Mouse (Mus musculus) midbrain, embryonic 16.5 days (tissue): ENCODE data around the gene Pde9a. TPM values are rescaled to one million over a fixed set of nuclear protein-coding genes. Genes with fewer than 3 reads are reported as not detected.

ENCODE experiments used
- ATAC-seq: fragments of 200-750 bp; cut with Nextera tagmentation; 2 replicates; pipeline ENCODE4 v1.8.0; 2017; ENCODE audit warnings: moderate TSS enrichment
- H3K27ac ChIP-seq: fragments of 300-500 bp; sonication (generic); 2 replicates; pipeline ENCODE4 v1.5.1; 2014; ENCODE audit warnings: mild to moderate bottlenecking, low read length, mixed read lengths
- H3K27me3 ChIP-seq: fragments of 300-500 bp; sonication (generic); 2 replicates; pipeline ENCODE4 v1.6.1; 2014; ENCODE audit warnings: low read depth, low read length, mixed read lengths; ENCODE audit not compliant: control insufficient read depth, insufficient read depth
- H3K36me3 ChIP-seq: fragments of 300-500 bp; sonication (generic); 2 replicates; pipeline ENCODE4 v1.6.1; 2014; ENCODE audit warnings: mild to moderate bottlenecking, low read length, moderate library complexity, mixed read lengths; ENCODE audit not compliant: control insufficient read depth, insufficient read depth
- H3K4me1 ChIP-seq: fragments of 300-500 bp; sonication (generic); 2 replicates; pipeline ENCODE4 v1.6.1; 2014; ENCODE audit warnings: mild to moderate bottlenecking, low read length, mixed read lengths; ENCODE audit not compliant: control insufficient read depth, insufficient read depth
- H3K4me2 ChIP-seq: fragments of 300-500 bp; sonication (generic); 2 replicates; pipeline ENCODE4 v1.6.1; 2014; ENCODE audit warnings: mild to moderate bottlenecking, low read length, mixed read lengths
- H3K4me3 ChIP-seq: fragments of 300-500 bp; sonication (generic); 2 replicates; pipeline ENCODE4 v1.5.1; 2014; ENCODE audit warnings: low read depth, mild to moderate bottlenecking, low read length, moderate library complexity, mixed read lengths
- H3K9ac ChIP-seq: fragments of 300-500 bp; sonication (generic); 2 replicates; pipeline ENCODE4 v1.6.1; 2014; ENCODE audit warnings: low read depth, low read length, mixed read lengths
- H3K9me3 ChIP-seq: fragments of 300-500 bp; sonication (generic); replicated peaks from 2 replicates; pipeline ENCODE4 v1.6.1; 2014; ENCODE audit warnings: mild to moderate bottlenecking, low read length, mixed read lengths; ENCODE audit not compliant: control insufficient read depth, poor library complexity, severe bottlenecking
- WGBS: fragments of 180-500 bp; shearing (Covaris S2); extraction: QIAGEN DNeasy Blood & Tissue Kit; methylation state at CpG from one replicate; pipeline ENCODE4 v1.1.7; 2014; 5-methylcytosine and 5-hydroxymethylcytosine counted together
- polyA plus RNA-seq: library from polyadenylated mRNA; unstranded; fragments of >200 nt; fragmentation: Nextera tagmentation; extraction: Ambion mirVana; gene quantifications from 2 replicates; pipeline ENCODE4 v1.2.1, GENCODE M21; 2015

Pde9a gene
- polyA plus RNA-seq, 1 experiment from 2014 or later: 33.1 TPM

DNA sequence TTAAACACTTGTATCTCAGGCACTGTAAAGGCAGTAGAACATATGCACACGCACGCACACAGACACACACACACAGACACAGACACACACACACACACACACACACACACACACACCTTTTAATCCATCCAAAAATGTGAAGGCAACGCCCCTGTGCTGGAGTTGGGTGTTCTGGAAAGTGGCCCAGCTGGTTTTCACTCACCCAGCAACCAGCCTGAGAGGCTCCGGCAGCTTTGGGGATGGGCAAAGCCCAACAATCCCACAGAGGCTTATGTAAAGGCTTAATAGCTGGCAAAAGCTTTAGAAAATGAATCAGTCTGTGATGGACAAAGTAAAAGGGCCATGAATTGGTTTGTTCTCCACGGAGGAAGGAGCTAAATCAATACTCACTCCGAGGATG lies 14.3 kb downstream of the Pde9a start:
- ATAC-seq: no peak
- Histone ChIP-seq H3K4me1 (peaks cover 8% of the 10 kb centered on the region), H3K36me3 (no peaks in the 10 kb centered on the region), H3K9ac (no peak overlapping the region), H3K27me3 (no peaks in the 10 kb centered on the region), H3K4me3 (no peak overlapping the region), H3K4me2 (no peak overlapping the region), H3K27ac (no peak overlapping the region), H3K9me3 (no peaks in the 10 kb centered on the region)
- WGBS: 62% methylated on average over 6 of the region's 6 CpGs

DNA sequence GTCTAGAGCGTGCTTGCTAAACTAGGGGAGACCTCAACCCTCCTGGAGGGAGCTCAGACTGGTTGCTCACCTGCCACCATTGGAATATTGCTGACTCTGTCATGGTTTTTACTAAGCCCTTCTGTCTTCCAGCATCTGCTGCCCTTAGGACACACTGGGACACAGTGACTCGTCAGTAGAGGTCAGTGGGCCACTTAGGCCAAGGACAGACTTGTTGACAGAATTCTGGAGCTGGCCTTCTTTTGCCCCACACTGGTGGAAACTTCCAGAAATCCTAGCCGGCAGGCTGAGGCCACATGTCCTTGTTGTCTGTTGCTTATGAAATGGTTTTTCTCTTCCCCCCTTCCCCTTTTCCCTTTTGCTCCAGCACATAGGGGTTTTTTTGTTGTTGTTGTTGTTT lies 15.2 kb downstream of the Pde9a start:
- 88% methylated on average over 3 of the region's 3 CpGs for WGBS
- no peak overlapping the region for H3K4me3 ChIP-seq
- H3K27me3 ChIP-seq: no peaks in the 10 kb centered on the region
- no peak overlapping the region for H3K4me2 ChIP-seq
- ATAC-seq: no peak
- H3K9ac ChIP-seq: no peak overlapping the region
- no peaks in the 10 kb centered on the region for H3K9me3 ChIP-seq
- no peak overlapping the region for H3K27ac ChIP-seq
- no peaks in the 10 kb centered on the region for H3K36me3 ChIP-seq
- peaks cover 8% of the 10 kb centered on the region for H3K4me1 ChIP-seq

DNA sequence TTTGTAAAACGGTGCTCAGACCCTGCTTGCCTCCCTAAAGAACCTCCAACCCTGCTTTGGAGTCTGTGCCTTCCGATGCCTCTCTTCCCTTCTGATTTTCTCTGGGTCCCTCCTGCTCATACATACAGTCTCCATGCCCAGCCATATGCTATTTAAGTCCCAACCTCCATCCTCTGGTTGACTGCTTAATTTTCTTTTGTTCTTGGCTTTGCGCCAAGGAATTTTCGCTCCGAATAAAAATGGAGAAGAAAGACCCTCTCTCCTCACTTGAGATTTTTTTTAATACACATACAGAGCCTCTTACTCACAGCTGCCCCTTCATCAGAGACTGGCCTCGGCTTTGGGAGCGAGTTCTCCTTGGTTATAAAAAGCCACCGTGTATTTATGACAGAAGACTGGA lies 16.7 kb downstream of the Pde9a start:
- ATAC-seq: no peak
- H3K9ac ChIP-seq: no peak overlapping the region
- H3K4me2 ChIP-seq: no peak overlapping the region
- H3K9me3 ChIP-seq: no peaks in the 10 kb centered on the region
- H3K36me3 ChIP-seq: no peaks in the 10 kb centered on the region
- H3K4me1 ChIP-seq: peaks cover 13% of the 10 kb centered on the region
- no peaks in the 10 kb centered on the region for H3K27me3 ChIP-seq
- H3K27ac ChIP-seq: peak overlapping the region; percentile 40; the same call in 1 of the 2 replicates
- WGBS: 40% methylated on average over 8 of the region's 8 CpGs
- no peak overlapping the region for H3K4me3 ChIP-seq

DNA sequence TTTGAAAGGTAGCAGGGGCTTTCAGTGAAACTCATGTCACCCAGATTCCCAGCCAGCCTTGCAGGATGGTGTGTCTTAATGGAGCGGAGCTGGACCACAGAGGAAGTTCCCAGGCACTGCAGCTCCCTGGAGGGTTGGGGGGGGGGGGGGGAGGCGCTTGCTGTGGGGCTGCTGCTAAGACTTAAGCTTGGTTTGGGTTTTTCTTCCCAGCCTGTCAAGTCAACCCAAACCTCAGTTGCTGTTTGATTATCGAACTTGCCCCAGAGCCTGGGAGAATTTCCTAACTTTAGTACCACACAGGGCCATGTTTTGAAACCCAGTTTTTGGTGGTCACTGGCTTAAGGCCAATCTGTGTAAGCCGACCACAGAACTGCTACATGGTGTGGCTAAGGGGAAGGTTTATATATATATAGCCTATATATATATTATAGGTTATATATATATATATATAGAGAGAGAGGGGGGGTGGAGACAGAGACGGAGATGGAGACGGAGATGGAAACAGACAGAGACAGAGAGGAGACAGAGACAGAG lies 19.8 kb downstream of the Pde9a start:
- no peak overlapping the region for H3K4me2 ChIP-seq
- no peak overlapping the region for H3K4me3 ChIP-seq
- no peaks in the 10 kb centered on the region for H3K36me3 ChIP-seq
- no peaks in the 10 kb centered on the region for H3K9me3 ChIP-seq
- H3K27ac ChIP-seq: no peak overlapping the region
- no peak overlapping the region for H3K9ac ChIP-seq
- H3K27me3 ChIP-seq: no peaks in the 10 kb centered on the region
- H3K4me1 ChIP-seq: peaks cover 29% of the 10 kb centered on the region
- no peak for ATAC-seq
- 77% methylated on average over 6 of the region's 6 CpGs for WGBS

DNA sequence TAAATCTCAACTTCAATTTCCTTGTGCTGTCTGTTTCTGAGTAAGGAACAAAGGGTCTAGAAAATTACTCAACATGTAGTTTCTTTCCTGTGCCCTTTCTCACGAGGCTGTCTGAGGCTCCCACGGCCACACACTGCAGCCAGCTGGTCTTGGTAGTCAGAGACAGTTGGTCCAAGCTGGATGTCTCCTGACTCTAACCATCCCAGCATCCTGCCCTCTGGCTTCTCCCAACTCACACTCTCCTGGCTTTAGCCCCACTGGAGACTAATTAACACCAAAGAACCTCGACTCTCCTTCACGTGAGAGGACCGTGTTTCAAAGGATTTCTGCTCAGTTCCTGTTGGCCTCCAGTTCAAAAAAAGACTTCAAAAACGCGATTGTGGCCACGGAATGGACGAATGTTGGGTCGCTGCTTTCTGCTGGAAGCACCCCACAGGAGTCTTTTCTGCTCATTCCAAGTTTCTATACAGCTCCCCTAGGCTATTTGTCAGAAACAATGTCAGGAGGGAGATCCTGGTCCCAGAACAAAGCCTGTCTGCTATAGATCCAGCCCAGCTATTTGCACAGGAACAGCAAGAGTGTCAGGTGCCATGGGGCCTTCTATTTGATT lies 23.8 kb downstream of the Pde9a start:
- no peaks in the 10 kb centered on the region for H3K36me3 ChIP-seq
- H3K9ac ChIP-seq: no peak overlapping the region
- no peaks in the 10 kb centered on the region for H3K27me3 ChIP-seq
- 4% methylated on average over 10 of the region's 10 CpGs for WGBS
- peak; percentile 64; the same call in 1 of the 2 replicates for ATAC-seq
- H3K4me1 ChIP-seq: peaks cover 25% of the 10 kb centered on the region
- H3K9me3 ChIP-seq: no peaks in the 10 kb centered on the region
- H3K27ac ChIP-seq: peak overlapping the region; percentile 25
- H3K4me3 ChIP-seq: no peak overlapping the region
- no peak overlapping the region for H3K4me2 ChIP-seq

DNA sequence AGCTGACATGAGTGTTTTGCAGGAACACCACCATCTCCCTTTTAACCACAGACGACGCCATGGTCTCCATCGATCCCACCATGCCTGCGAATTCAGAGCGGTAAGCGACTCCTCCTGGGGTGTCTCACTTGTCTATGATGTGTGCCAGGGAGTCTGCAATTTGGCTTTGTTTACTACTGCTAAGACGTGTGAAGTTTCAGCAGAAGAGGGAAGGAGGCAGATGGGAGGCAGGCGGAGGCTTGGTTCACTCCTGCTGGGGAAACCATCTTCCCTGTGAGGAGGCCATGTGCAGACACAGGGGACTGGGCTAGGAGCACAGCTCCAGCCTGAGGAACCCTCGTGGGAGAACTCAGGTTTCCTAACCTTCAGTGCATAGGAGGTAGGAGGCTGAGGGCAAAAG lies 29.2 kb downstream of the Pde9a start:
- no peak for ATAC-seq
- Histone ChIP-seq H3K27me3 (no peaks in the 10 kb centered on the region), H3K36me3 (0 out of 2 replicates have a peak, but pooled peaks cover 3% of the 10 kb centered on the region), H3K4me3 (no peak overlapping the region), H3K9ac (no peak overlapping the region), H3K27ac (no peak overlapping the region), H3K4me2 (no peak overlapping the region), H3K9me3 (no peaks in the 10 kb centered on the region), H3K4me1 (peaks cover 11% of the 10 kb centered on the region; the same call in 1 of the 2 replicates)
- 90% methylated on average over 9 of the region's 9 CpGs for WGBS

DNA sequence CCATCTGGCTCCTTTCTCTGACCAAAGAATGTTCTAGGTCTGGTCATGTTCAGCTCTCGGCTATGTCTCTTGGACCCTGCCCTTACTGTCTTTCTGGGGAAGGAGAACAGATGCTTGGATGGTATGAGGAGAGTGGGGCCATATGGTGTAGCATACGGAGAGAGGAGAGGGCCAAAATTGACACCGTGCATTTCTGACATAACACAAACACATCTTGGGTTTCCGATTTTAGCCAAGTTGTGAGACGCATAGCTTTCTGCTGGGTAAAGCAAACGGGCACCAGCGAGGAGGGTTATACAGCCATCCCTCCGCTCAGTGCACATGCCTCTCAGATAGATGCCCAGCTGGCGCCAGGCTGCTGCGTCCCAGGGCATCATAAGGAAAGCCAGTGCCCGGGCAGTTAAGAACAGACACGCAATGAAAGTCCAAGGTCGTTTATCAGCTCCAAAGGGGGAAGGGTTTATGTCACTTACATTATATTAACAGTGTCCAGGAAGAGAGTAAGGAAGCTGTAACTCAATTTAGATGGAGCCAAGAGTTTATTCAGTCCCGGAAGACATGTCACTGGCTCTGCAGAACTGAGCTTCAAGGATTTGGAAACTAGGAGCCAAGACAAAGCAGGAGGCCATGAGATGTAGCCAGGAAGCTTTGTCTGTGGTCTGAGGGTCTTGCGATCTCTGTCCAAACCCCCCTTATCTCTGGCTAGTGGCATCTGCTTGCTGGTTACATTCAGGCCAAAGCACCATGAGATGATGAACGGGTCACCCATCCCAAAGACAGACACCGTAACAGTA lies 33.0 kb downstream of the Pde9a start:
- ATAC-seq: no peak
- WGBS: 91% methylated on average over 17 of the region's 17 CpGs
- Histone ChIP-seq H3K27me3 (no peaks in the 10 kb centered on the region), H3K4me1 (0 out of 2 replicates have a peak, but pooled peaks cover 2% of the 10 kb centered on the region), H3K36me3 (peaks cover 3% of the 10 kb centered on the region; the same call in 1 of the 2 replicates), H3K4me3 (no peak overlapping the region), H3K27ac (no peak overlapping the region; the same call in 1 of the 2 replicates), H3K9me3 (no peaks in the 10 kb centered on the region), H3K9ac (no peak overlapping the region), H3K4me2 (no peak overlapping the region)

DNA sequence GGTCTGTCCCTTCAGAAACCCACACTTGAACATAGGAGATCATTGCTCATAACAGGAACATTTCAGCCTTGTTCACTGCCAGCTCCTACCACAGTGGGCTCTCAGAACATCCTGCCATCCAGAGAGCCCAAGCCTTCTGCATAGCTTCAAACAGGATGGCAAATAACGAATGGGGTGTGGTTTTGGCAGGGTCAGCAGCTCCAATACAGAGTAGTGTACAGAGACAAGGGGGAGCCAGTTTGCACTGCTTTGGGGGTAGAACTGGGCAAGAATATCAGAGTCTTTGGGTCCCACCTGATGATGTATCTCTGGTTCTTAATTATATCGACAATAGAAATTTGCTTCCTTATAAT lies 33.6 kb downstream of the Pde9a start:
- ATAC-seq: no peak
- 0 out of 2 replicates have a peak, but pooled peaks cover 2% of the 10 kb centered on the region for H3K4me1 ChIP-seq
- H3K36me3 ChIP-seq: peaks cover 3% of the 10 kb centered on the region; the same call in 1 of the 2 replicates
- H3K9me3 ChIP-seq: no peaks in the 10 kb centered on the region
- H3K27ac ChIP-seq: no peak overlapping the region; the same call in 1 of the 2 replicates
- 75% methylated on average over 2 of the region's 2 CpGs for WGBS
- H3K27me3 ChIP-seq: no peaks in the 10 kb centered on the region
- no peak overlapping the region for H3K4me3 ChIP-seq
- H3K9ac ChIP-seq: no peak overlapping the region
- H3K4me2 ChIP-seq: no peak overlapping the region

DNA sequence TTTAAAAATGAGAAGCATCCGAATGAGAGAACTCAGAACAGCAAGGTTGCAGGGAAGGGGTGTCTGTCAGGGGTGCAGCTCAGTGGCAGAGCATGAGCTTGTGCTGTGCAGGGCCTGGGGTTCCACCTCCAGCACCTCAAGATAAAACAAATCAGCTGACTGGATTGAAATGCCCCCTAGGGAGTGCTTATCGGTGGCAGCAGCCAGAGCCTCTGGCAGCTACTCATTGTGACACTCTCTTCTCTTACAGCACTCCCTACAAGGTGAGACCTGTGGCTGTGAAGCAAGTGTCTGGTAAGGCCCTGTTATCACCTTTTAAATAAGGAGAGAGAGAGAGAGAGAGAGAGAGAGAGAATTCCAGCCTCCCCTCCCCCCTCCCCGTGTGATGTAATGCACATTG lies 34.0 kb downstream of the Pde9a start:
- Histone ChIP-seq H3K27ac (no peak overlapping the region), H3K27me3 (no peaks in the 10 kb centered on the region), H3K9me3 (no peaks in the 10 kb centered on the region), H3K36me3 (peaks cover 3% of the 10 kb centered on the region; the same call in 1 of the 2 replicates), H3K9ac (no peak overlapping the region), H3K4me1 (0 out of 2 replicates have a peak, but pooled peaks cover 2% of the 10 kb centered on the region), H3K4me2 (no peak overlapping the region), H3K4me3 (no peak overlapping the region)
- ATAC-seq: no peak
- WGBS: 33% methylated on average over 3 of the region's 3 CpGs
